Mouse (Mus musculus): ENCODE data around the gene Itgad. TPM values are rescaled to one million over a fixed set of nuclear protein-coding genes. Genes with fewer than 3 reads are reported as not detected.
"Not testable (repeated sequence)": the region's sequence is repeated elsewhere in the genome, so short reads cannot be mapped to it uniquely, and the experiment has no call there.

Itgad gene
- under 1 TPM in 1 of 2 experiments, not detected in 1; 0.62 TPM for total RNA-seq (2021)

DNA sequence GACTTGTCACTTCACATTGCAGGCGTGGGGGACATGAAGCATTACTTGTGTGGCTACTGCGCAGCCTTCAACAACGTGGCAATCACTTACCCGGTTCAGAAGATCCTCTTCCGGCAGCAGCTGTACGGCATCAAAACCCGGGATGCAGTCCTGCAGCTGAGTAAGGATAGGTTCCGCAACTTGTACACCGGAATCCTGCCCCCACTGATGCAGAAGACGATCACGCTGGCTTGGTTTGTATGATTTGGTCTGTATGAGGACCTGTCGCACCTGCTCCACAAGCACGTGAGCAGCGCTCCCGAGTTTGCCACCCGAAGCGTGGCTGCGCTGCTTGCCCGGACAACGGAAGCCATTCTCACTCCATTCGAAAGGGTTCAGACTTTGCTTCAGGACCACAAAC, at the start of gene Itgad:
Gene Itgad, plus strand, starts transcription at position 301 of the 400 bp plus-strand sequence.
- intact Hi-C loops (cut with DNase I) = no loop called here
- DNase-seq (ENCODE audit: low spot score in 2 of 2) = no peak

DNA sequence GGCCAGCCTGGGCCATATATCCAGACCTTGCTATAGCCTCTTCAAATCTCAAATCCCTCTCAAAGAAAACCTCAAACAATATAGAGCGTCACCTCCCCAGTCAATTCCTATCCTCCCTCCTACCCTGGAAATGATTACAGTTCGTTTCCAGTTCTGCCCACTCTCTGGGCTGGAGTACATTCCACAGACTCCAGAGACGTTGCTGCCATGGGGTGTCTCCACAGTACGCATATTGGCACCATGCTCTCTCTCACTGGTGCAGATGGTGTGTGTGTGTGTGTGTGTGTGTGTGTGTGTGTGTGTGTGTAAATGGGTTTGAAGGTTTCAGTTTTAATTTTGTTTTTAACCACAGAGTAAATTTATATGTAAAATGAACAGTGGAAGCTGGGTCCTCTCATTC, 48.9 kb upstream of the Itgad start:
- peak; percentile 34 to 59 for DNase-seq (ENCODE audit: low spot score in 2 of 2)
- intact Hi-C loops (cut with DNase I) = loop anchor here (10.0 kb wide), 1 partner anchor 230 kb away; no protein-coding TSS in a partner anchor

DNA sequence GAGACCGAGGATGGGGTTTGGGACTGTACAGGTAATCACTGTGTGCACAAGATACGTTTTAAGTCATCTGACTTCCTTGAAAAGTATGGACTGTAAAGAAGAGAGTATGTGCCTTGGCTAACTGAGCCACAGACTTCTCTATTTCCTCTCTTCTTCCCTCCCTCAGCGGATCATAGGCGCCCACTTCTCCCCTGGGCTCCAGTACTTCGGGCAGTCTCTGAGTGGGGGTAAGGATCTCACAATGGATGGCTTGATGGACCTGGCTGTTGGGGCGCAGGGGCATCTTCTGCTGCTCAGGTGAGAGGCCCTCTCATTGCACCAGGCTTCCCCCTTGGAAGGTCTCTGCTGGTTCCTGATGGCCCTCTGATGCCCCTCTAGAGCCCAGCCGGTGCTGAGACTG, 46.7 kb upstream of the Itgad start:
- intact Hi-C loops (cut with DNase I) = loop anchor here (10.0 kb wide), 1 partner anchor 227 kb away; no protein-coding TSS in a partner anchor
- DNase-seq (ENCODE audit: low spot score in 2 of 2) = no peak

DNA sequence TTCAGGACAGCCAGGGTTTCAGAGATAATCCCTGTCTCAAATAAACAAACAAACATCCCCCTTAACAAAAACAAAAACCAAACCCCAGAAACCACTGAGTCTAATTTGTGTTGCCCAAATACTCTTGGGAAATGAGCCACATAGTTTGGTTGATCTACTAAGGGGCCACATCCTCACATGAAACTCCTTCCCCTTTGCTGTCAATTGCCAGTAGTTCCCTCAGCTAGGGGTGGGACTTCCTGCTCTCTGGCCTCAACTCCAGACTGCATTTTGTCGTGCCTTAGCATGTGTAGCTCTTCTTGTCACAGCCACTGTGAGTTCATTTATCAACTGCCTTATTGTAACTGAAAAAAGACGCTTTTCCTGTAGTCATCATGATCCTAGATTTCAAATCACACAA, 43.9 kb upstream of the Itgad start:
- intact Hi-C loops (cut with DNase I) = no loop called here
- DNase-seq (ENCODE audit: low spot score in 2 of 2) = no peak

GRCm38 (mm10) chr7:128112131-128112530, 42.0 kb upstream of the Itgad start:
- no peak for DNase-seq (ENCODE audit: low spot score in 2 of 2)
- intact Hi-C loops (cut with DNase I) = no loop called here

GRCm38 (mm10) chr7:128114371-128115105, 39.6 kb upstream of the Itgad start:
- intact Hi-C loops (cut with DNase I) = no loop called here
- no peak for DNase-seq (ENCODE audit: low spot score in 2 of 2)

- intact Hi-C loops (cut with DNase I) = no loop called here
- no peak for DNase-seq (ENCODE audit: low spot score in 2 of 2)
Observed at GRCm38 (mm10) chr7:128115211-128115958, 38.8 kb upstream of the Itgad start.

- DNase-seq (ENCODE audit: low spot score in 2 of 2) = no peak
- intact Hi-C loops (cut with DNase I) = no loop called here
Observed at GRCm38 (mm10) chr7:128116396-128116795, 37.8 kb upstream of the Itgad start.

- no peak for DNase-seq (ENCODE audit: low spot score in 2 of 2)
- intact Hi-C loops (cut with DNase I) = no loop called here
Observed at GRCm38 (mm10) chr7:128119726-128120490, 34.3 kb upstream of the Itgad start.

DNA sequence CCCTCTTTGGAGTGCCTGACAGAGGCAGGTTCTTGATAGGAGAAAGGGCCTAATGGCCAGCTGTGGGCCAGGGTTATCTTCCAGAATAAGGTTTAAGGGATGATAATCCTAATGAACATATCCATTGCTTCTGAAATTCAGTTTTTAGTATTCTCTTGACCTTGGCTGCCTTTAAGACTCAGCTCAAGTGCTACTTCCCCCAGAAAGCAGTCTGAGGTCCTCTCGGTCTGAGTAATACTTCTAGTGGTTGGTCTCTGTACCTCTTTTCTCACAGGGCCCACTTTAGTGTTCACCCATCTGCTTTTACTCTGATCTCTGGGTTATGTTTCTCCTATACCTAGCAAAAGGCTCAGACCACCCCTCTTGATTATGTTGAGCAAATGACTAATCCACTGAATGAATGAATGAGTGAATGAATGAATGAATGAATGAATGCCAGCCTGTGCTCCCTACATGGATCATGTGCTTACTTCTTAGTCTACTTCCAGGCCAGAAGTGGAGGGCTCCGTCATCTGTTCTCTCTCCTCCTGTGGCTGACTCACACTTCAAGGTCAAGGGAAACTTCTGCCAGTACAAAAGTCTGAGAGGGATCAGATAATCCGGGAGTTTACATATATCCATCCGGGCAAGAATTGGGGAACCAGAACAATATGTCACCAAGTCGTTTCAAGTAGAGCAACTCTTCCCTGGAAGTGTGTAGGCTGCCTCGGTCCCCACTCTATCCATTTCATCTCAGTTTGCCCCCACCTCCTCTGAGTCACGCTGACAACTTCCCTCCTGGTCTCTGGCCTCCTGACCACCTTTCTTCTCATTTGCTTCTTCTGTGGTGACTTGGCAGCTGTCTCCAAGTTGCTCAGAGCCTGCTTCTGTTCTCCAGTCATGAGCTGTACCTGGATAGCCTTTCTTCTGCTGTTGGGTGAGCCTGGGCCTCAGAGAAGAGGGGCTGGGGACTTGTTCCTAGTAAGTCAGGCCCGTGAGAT, 25.1 kb upstream of the Itgad start, which contains the start of gene Itgax:
Gene Itgax, plus strand, starts transcription at position 807 of the 980 bp plus-strand sequence.
- intact Hi-C loops (cut with DNase I) = no loop called here
- no peak for DNase-seq (ENCODE audit: low spot score in 2 of 2)

DNA sequence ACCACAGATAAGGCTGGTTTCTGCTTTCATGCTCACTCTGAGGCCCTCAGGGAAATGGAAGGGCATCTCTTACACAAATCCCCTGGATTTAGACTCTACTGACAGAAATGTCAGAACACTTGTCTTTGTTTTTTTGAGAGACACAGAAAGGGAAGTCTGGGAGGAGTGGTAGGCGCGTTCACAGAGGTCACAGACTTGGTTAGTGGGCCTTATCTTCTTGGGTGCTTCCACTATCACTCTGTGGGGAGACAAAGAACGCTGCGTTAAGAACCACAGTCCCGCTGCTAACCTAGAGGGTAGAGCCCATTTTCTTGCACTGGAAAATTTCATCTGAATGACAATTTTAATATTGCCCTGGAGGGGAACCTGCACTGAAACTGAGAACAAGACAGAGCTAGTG, 22.0 kb upstream of the Itgad start:
- intact Hi-C loops (cut with DNase I) = no loop called here
- DNase-seq (ENCODE audit: low spot score in 2 of 2) = no peak

- intact Hi-C loops (cut with DNase I) = no loop called here
Observed at GRCm38 (mm10) chr7:128133596-128133995, 20.6 kb upstream of the Itgad start.

DNA sequence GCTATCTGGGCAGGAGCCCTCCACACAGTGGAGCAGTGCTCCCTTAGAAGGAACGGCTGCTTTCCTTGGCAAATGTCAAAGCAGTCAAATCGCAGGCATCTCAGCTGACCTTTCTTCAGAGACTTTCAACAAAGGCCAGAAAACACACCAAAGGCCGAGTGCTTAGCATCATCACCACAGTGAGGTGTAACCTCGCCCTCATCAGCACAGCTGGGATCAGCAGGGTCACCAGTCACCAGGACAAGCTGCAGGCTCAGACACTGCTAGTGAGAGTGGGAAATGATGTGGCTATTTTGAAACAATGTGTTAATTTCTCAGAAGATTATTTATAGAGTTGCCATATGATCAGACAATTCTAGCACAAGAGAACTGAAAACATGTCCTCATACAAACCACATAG, 17.2 kb upstream of the Itgad start:
- no peak for DNase-seq (ENCODE audit: low spot score in 2 of 2)
- intact Hi-C loops (cut with DNase I) = no loop called here

More at GRCm38 (mm10) chr7:128133596-128133995, 20.6 kb upstream of the Itgad start:
- no peak for DNase-seq (ENCODE audit: low spot score in 2 of 2)

GRCm38 (mm10) chr7:128139611-128140010, 14.6 kb upstream of the Itgad start:
- intact Hi-C loops (cut with DNase I) = no loop called here
- DNase-seq (ENCODE audit: low spot score in 2 of 2) = no peak

GRCm38 (mm10) chr7:128150970-128151369, 3.2 kb upstream of the Itgad start:
- DNase-seq (ENCODE audit: low spot score in 2 of 2) = no peak
- intact Hi-C loops (cut with DNase I) = no loop called here

- DNase-seq (ENCODE audit: low spot score in 2 of 2) = no peak
- intact Hi-C loops (cut with DNase I) = no loop called here
Observed at GRCm38 (mm10) chr7:128154924-128155323, 748 bp downstream of the Itgad start.

- intact Hi-C loops (cut with DNase I); DNase-seq (ENCODE audit: low spot score in 2 of 2): not testable (repeated sequence)
Observed at GRCm38 (mm10) chr7:128158688-128159354, 4.6 kb downstream of the Itgad start.

GRCm38 (mm10) chr7:128164001-128164400, 9.8 kb downstream of the Itgad start:
- DNase-seq (ENCODE audit: low spot score in 2 of 2) = peak in 1 of 2 experiments; percentile 51
- intact Hi-C loops (cut with DNase I) = loop anchor here (1.0 kb wide), 1 partner anchor 14 kb away; no protein-coding TSS in a partner anchor
